Mouse (Mus musculus) G1E (cell line): ENCODE measurements at regions not wholly inside any gene's neighbourhood (a gene's known extent, or its start where the extent isn't known, plus 50 kb on each side); places are given as distances from the start of the nearest gene placed in this dataset.

Source experiments
- CTCF ChIP-seq: IDR thresholded peaks from 2 replicates; pipeline ENCODE4 v1.5.1; 2012; ENCODE audit warnings: low read depth, low read length, inconsistent platforms, mixed read lengths
- GATA2 ChIP-seq: IDR thresholded peaks from 2 replicates; pipeline ENCODE4 v1.6.1; 2012; ENCODE audit warnings: low read depth, low read length, inconsistent platforms, borderline replicate concordance

DNA sequence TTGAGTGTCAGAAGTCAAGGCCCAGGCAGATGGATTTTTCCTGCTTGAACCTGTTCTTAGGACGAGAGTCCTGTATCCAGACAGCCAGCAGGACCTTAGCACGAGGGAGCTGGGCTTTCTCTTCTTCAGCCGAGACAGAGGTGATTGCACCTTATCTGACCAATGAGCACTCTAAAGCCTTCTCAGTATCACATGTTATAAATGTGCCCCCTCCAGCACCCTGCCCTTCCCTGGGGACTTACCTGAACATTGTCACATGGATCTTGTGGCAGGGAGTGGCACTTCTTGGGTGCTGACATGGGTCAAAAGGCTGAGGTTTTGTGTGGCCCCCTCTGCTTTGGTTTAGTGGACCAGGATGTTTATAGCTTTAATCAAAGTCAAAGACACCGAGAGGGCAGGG is 367.5 kb downstream of the Rps24 start:
- TF ChIP-seq CTCF (no peak), GATA2 (no peak)
